Mouse (Mus musculus): ENCODE data around the gene Cdkn1b. TPM values are rescaled to one million over a fixed set of nuclear protein-coding genes. Genes with fewer than 3 reads are reported as not detected.
A peak's percentile ranks its signal among the peaks of the same experiment; 100 is the strongest.

The Cdkn1b gene
- polyA plus RNA-seq, 1 experiment from 2014 or later, result 14.4 TPM

GRCm38 (mm10) chr6:134933207-134933558 lies 13.0 kb downstream of the Cdkn1b start:
- DNase-seq (ENCODE audit: low spot score) (no peak), ATAC-seq (ENCODE audit: low FRiP score, low TSS enrichment) (no peak)
- H3K27me3 ChIP-seq (ENCODE audit: control insufficient read depth, insufficient read depth, low read length), result no peaks in the 10 kb centered on the region
- H3K4me3 ChIP-seq (ENCODE audit: low read depth, low read length), result no peak overlapping the region
- H3K9ac ChIP-seq (ENCODE audit: low read length), result no peak overlapping the region
- no peaks in the 10 kb centered on the region for H3K9me3 ChIP-seq (ENCODE audit: control insufficient read depth, low read length)
- no peak for TF ChIP-seq CTCF (IDR thresholded peaks at IDR 0.05; ENCODE audit: low read depth)
- TF ChIP-seq EP300 (optimal IDR thresholded peaks at IDR 0.05), result no peak
- H3K4me2 ChIP-seq (replicated peaks; ENCODE audit: low read depth), result no peak overlapping the region
- H3K36me3 ChIP-seq (ENCODE audit: control insufficient read depth, insufficient read depth, low read length), result no peaks in the 10 kb centered on the region
- WGBS, result 76% methylated on average over 2 of the region's 2 CpGs
- H3K27ac ChIP-seq (replicated peaks), result no peak overlapping the region
- H3K4me1 ChIP-seq (replicated peaks; ENCODE audit: control insufficient read depth, insufficient read depth), result no peaks in the 10 kb centered on the region

- H3K27me3 ChIP-seq (ENCODE audit: control insufficient read depth, insufficient read depth, low read length), result no peaks in the 10 kb centered on the region
- no peaks in the 10 kb centered on the region for H3K4me1 ChIP-seq (replicated peaks; ENCODE audit: control insufficient read depth, insufficient read depth)
- WGBS, result 92% methylated on average over 5 of the region's 5 CpGs
Observed at GRCm38 (mm10) chr6:134934305-134934704, 14.1 kb downstream of the Cdkn1b start.

GRCm38 (mm10) chr6:134939781-134940180 lies 19.6 kb downstream of the Cdkn1b start:
- Histone ChIP-seq H3K36me3 (ENCODE audit: control insufficient read depth, insufficient read depth, low read length) (no peaks in the 10 kb centered on the region), H3K9me3 (ENCODE audit: control insufficient read depth, low read length) (no peaks in the 10 kb centered on the region), H3K4me2 (replicated peaks; ENCODE audit: low read depth) (no peak overlapping the region), H3K27me3 (ENCODE audit: control insufficient read depth, insufficient read depth, low read length) (no peaks in the 10 kb centered on the region), H3K4me3 (ENCODE audit: low read depth, low read length) (no peak overlapping the region), H3K9ac (ENCODE audit: low read length) (no peak overlapping the region), H3K4me1 (replicated peaks; ENCODE audit: control insufficient read depth, insufficient read depth) (no peaks in the 10 kb centered on the region), H3K27ac (replicated peaks) (no peak overlapping the region)
- no peak for DNase-seq (ENCODE audit: low spot score)
- ATAC-seq (ENCODE audit: low FRiP score, low TSS enrichment), result no peak
- WGBS, result 73% methylated on average over 4 of the region's 4 CpGs
- TF ChIP-seq CTCF (IDR thresholded peaks at IDR 0.05; ENCODE audit: low read depth) (no peak), EP300 (optimal IDR thresholded peaks at IDR 0.05) (no peak)

More at GRCm38 (mm10) chr6:134934305-134934704, 14.1 kb downstream of the Cdkn1b start:
- Histone ChIP-seq H3K4me2 (replicated peaks; ENCODE audit: low read depth) (no peak overlapping the region), H3K27ac (replicated peaks) (no peak overlapping the region), H3K36me3 (ENCODE audit: control insufficient read depth, insufficient read depth, low read length) (no peaks in the 10 kb centered on the region), H3K9me3 (ENCODE audit: control insufficient read depth, low read length) (no peaks in the 10 kb centered on the region), H3K9ac (ENCODE audit: low read length) (no peak overlapping the region), H3K4me3 (ENCODE audit: low read depth, low read length) (no peak overlapping the region)
- ATAC-seq (ENCODE audit: low FRiP score, low TSS enrichment) (no peak), DNase-seq (ENCODE audit: low spot score) (no peak)
- no peak for TF ChIP-seq EP300 (optimal IDR thresholded peaks at IDR 0.05)
- TF ChIP-seq CTCF (IDR thresholded peaks at IDR 0.05; ENCODE audit: low read depth), result no peak

GRCm38 (mm10) chr6:134943759-134944407 lies 23.7 kb downstream of the Cdkn1b start:
- Histone ChIP-seq H3K9me3 (ENCODE audit: control insufficient read depth, low read length) (no peaks in the 10 kb centered on the region), H3K36me3 (ENCODE audit: control insufficient read depth, insufficient read depth, low read length) (no peaks in the 10 kb centered on the region), H3K27me3 (ENCODE audit: control insufficient read depth, insufficient read depth, low read length) (no peaks in the 10 kb centered on the region), H3K4me2 (replicated peaks; ENCODE audit: low read depth) (0 out of 2 replicates have a peak overlapping the region, but pooled peaks have one; percentile 5), H3K4me1 (replicated peaks; ENCODE audit: control insufficient read depth, insufficient read depth) (no peaks in the 10 kb centered on the region), H3K4me3 (ENCODE audit: low read depth, low read length) (no peak overlapping the region), H3K27ac (replicated peaks) (0 out of 2 replicates have a peak overlapping the region, but pooled peaks have one; percentile 8), H3K9ac (ENCODE audit: low read length) (no peak overlapping the region)
- TF ChIP-seq EP300 (optimal IDR thresholded peaks at IDR 0.05), result no peak
- TF ChIP-seq CTCF (IDR thresholded peaks at IDR 0.05; ENCODE audit: low read depth), result no peak
- 59% methylated on average over 13 of the region's 13 CpGs for WGBS
- ATAC-seq (ENCODE audit: low FRiP score, low TSS enrichment) (no peak), DNase-seq (ENCODE audit: low spot score) (no peak)

- H3K36me3 ChIP-seq (ENCODE audit: control insufficient read depth, insufficient read depth, low read length), result no peaks in the 10 kb centered on the region
- DNase-seq (ENCODE audit: low spot score) (no peak), ATAC-seq (ENCODE audit: low FRiP score, low TSS enrichment) (no peak)
- TF ChIP-seq CTCF (IDR thresholded peaks at IDR 0.05; ENCODE audit: low read depth) (no peak), EP300 (optimal IDR thresholded peaks at IDR 0.05) (no peak)
- H3K27ac ChIP-seq (replicated peaks), result 0 out of 2 replicates have a peak overlapping the region, but pooled peaks have one; percentile 8
- no peaks in the 10 kb centered on the region for H3K9me3 ChIP-seq (ENCODE audit: control insufficient read depth, low read length)
- H3K9ac ChIP-seq (ENCODE audit: low read length), result no peak overlapping the region
- 55% methylated on average over 6 of the region's 6 CpGs for WGBS
- no peak overlapping the region for H3K4me3 ChIP-seq (ENCODE audit: low read depth, low read length)
- no peaks in the 10 kb centered on the region for H3K4me1 ChIP-seq (replicated peaks; ENCODE audit: control insufficient read depth, insufficient read depth)
- no peak overlapping the region for H3K4me2 ChIP-seq (replicated peaks; ENCODE audit: low read depth)
- H3K27me3 ChIP-seq (ENCODE audit: control insufficient read depth, insufficient read depth, low read length), result no peaks in the 10 kb centered on the region
Observed at GRCm38 (mm10) chr6:134946054-134946453, 25.9 kb downstream of the Cdkn1b start.

GRCm38 (mm10) chr6:134946858-134947257 lies 26.7 kb downstream of the Cdkn1b start:
- no peak overlapping the region for H3K4me3 ChIP-seq (ENCODE audit: low read depth, low read length)
- H3K4me2 ChIP-seq (replicated peaks; ENCODE audit: low read depth), result no peak overlapping the region
- no peaks in the 10 kb centered on the region for H3K27me3 ChIP-seq (ENCODE audit: control insufficient read depth, insufficient read depth, low read length)
- WGBS, result 70% methylated on average over 9 of the region's 9 CpGs
- no peak for TF ChIP-seq CTCF (IDR thresholded peaks at IDR 0.05; ENCODE audit: low read depth)
- no peak for TF ChIP-seq EP300 (optimal IDR thresholded peaks at IDR 0.05)
- no peak overlapping the region for H3K27ac ChIP-seq (replicated peaks)
- no peaks in the 10 kb centered on the region for H3K36me3 ChIP-seq (ENCODE audit: control insufficient read depth, insufficient read depth, low read length)
- H3K9me3 ChIP-seq (ENCODE audit: control insufficient read depth, low read length), result no peaks in the 10 kb centered on the region
- no peaks in the 10 kb centered on the region for H3K4me1 ChIP-seq (replicated peaks; ENCODE audit: control insufficient read depth, insufficient read depth)
- DNase-seq (ENCODE audit: low spot score) (no peak), ATAC-seq (ENCODE audit: low FRiP score, low TSS enrichment) (no peak)
- no peak overlapping the region for H3K9ac ChIP-seq (ENCODE audit: low read length)

Data from stomach, postnatal 0 days (tissue).